Mouse (Mus musculus) myocyte (in vitro differentiated cells): ENCODE results near the gene Ube2j2.

ENCODE experiments used
- MYOD1 ChIP-seq, 3 experiments: IDR thresholded peaks; one replicate each; pipeline ENCODE4 v1.6.1; 2011; ENCODE audit warnings: control low read depth in 2 of 3, low read depth in 2 of 3, mild to moderate bottlenecking in 2 of 3, moderate library complexity in 1 of 3; ENCODE audit not compliant: insufficient read length in 2 of 3, control insufficient read depth in 1 of 3
- POLR2A ChIP-seq: IDR thresholded peaks from one replicate; pipeline ENCODE4 v1.6.1; 2011; ENCODE audit warnings: low read depth, mild to moderate bottlenecking, control low read depth, moderate library complexity; ENCODE audit not compliant: insufficient read length
- TCF12 ChIP-seq: IDR thresholded peaks from one replicate; pipeline ENCODE4 v1.6.1; 2011; ENCODE audit warnings: mild to moderate bottlenecking, control low read depth; ENCODE audit not compliant: poor library complexity, insufficient read depth, severe bottlenecking
- USF1 ChIP-seq: IDR thresholded peaks from one replicate; pipeline ENCODE4 v1.6.1; 2011; ENCODE audit warnings: low read depth, mild to moderate bottlenecking, control low read depth, moderate library complexity

DNA sequence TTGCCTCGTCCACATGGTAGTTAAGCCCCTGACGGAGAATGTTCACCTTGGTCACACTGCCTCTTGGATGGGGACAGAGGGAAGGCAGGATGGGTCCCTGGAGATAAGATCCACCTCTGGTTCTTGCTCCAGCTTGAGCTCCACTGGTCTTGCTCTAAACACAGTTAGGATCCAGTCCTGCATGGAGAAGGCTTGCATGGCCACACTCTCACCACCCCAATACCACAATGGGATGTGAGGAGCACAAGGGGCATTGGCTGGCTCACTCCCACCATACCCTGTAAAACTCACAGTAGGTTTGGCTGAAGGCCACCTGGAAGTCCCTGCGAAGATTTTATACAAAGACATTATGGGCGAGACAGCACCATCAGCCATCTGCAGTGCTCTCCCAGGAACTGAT, 34.9 kb upstream of the Ube2j2 start:
- TF ChIP-seq POLR2A: no peak
- TF ChIP-seq USF1: no peak
- TF ChIP-seq TCF12: no peak
- TF ChIP-seq MYOD1 (IDR thresholded peaks at IDR 0.05; ENCODE audit: control insufficient read depth in 1 of 3, insufficient read length in 2 of 3, low read depth in 2 of 3): no peak
